ENCODE assay signal across 16 mouse cellular contexts in genomic region chr9:61199891-61200290, GRCm38 (mm10).
DNase-seq lines count a peak whose midpoint lies in the region; ATAC-seq and TF ChIP-seq lines count a peak whose summit lies in the region.
"Had no signal": no experiment of that assay in that cellular context is flagged by ENCODE, and none has a peak within 500 bp of the region (broad histone marks: within the 10 kb centered on the region; RNA-seq: fewer than 3 reads in every experiment).

No protein-coding gene starts in this region.

- DNase-seq in kidney, postnatal 10 days: no peak
- peak; percentile 31 for DNase-seq in brain, embryonic 14.5 days (ENCODE audit: low read depth)
- DNase-seq in embryo, embryonic 10.5 days (ENCODE audit: low spot score): peak; percentile 50
- DNase-seq in adrenal gland, postnatal 25 days: no peak
- DNase-seq: cerebellum, postnatal 14 days; liver, embryonic 13.5 days; right cerebral cortex, postnatal 4 days; thymus, adult 18-20 months had no signal

- no peak overlapping the region for H3K4me2 ChIP-seq in kidney, embryonic 16.5 days (replicated peaks; ENCODE audit: low read depth, low read length)
- H3K4me2 ChIP-seq in limb, embryonic 13.5 days (replicated peaks): no peak overlapping the region
- H3K4me2 ChIP-seq: embryonic facial prominence, embryonic 13.5 days; liver, embryonic 13.5 days; midbrain, embryonic 13.5 days; neural tube, embryonic 15.5 days had no signal

- no peak overlapping the region for H3K4me3 ChIP-seq in kidney, embryonic 16.5 days (ENCODE audit: low read length)
- H3K4me3 ChIP-seq in limb, embryonic 13.5 days: no peak overlapping the region
- H3K4me3 ChIP-seq: embryonic facial prominence, embryonic 13.5 days; liver, embryonic 13.5 days; midbrain, embryonic 13.5 days; myocyte; neural tube, embryonic 15.5 days had no signal

- peaks cover 16% of the 10 kb centered on the region for H3K4me1 ChIP-seq in kidney, embryonic 16.5 days (ENCODE audit: insufficient read depth, low read length)
- H3K4me1 ChIP-seq in limb, embryonic 13.5 days: peaks cover 18% of the 10 kb centered on the region
- H3K4me1 ChIP-seq: liver, embryonic 13.5 days had no signal

- H3K27ac ChIP-seq in kidney, embryonic 16.5 days (ENCODE audit: low read length): peak overlapping the region; percentile 77
- 0 out of 2 replicates have a peak overlapping the region, but pooled peaks have one; percentile 15 for H3K27ac ChIP-seq in limb, embryonic 13.5 days
- H3K27ac ChIP-seq: embryonic facial prominence, embryonic 13.5 days; liver, embryonic 13.5 days; macrophage; midbrain, embryonic 13.5 days; neural tube, embryonic 15.5 days had no signal

- H3K36me3 ChIP-seq in kidney, embryonic 16.5 days (ENCODE audit: insufficient read depth, low read length): no peaks in the 10 kb centered on the region
- no peaks in the 10 kb centered on the region for H3K36me3 ChIP-seq in limb, embryonic 13.5 days
- H3K36me3 ChIP-seq: embryonic facial prominence, embryonic 13.5 days; liver, embryonic 13.5 days; midbrain, embryonic 13.5 days; neural tube, embryonic 15.5 days had no signal

- no peak overlapping the region for H3K9ac ChIP-seq in kidney, embryonic 16.5 days (replicated peaks; ENCODE audit: low read length)
- no peak overlapping the region for H3K9ac ChIP-seq in limb, embryonic 13.5 days
- H3K9ac ChIP-seq: embryonic facial prominence, embryonic 13.5 days; liver, embryonic 13.5 days; midbrain, embryonic 13.5 days; neural tube, embryonic 15.5 days had no signal

- 17% methylated on average over 8 of the region's 8 CpGs for WGBS in kidney, embryonic 16.5 days
- WGBS in limb, embryonic 13.5 days: 15% methylated on average over 8 of the region's 8 CpGs

- no peak for TF ChIP-seq POLR2A in brain, embryonic 14.5 days (IDR thresholded peaks at IDR 0.05; ENCODE audit: borderline replicate concordance, extremely low read depth, insufficient read depth, insufficient read length, poor library complexity, severe bottlenecking)

- no peak for TF ChIP-seq CTCF in brain, embryonic 14.5 days (IDR thresholded peaks at IDR 0.05; ENCODE audit: borderline replicate concordance, extremely low read depth, insufficient read depth, insufficient read length)

- peak; percentile 69 for ATAC-seq in kidney, embryonic 16.5 days (ENCODE audit: low FRiP score, low TSS enrichment)
- ATAC-seq in limb, embryonic 13.5 days (ENCODE audit: low FRiP score, low read depth): no peak
- no peak for ATAC-seq in CD4-positive, CD25-positive, alpha-beta regulatory T cell, adult 4 months

- H3K9me3 ChIP-seq in kidney, embryonic 16.5 days (ENCODE audit: low read length): no peaks in the 10 kb centered on the region
- H3K9me3 ChIP-seq in limb, embryonic 13.5 days: no peaks in the 10 kb centered on the region
- H3K9me3 ChIP-seq: embryonic facial prominence, embryonic 13.5 days; liver, embryonic 13.5 days; midbrain, embryonic 13.5 days; neural tube, embryonic 15.5 days had no signal

- H3K27me3 ChIP-seq in kidney, embryonic 16.5 days (ENCODE audit: insufficient read depth, low read length): no peaks in the 10 kb centered on the region
- peaks cover 13% of the 10 kb centered on the region for H3K27me3 ChIP-seq in limb, embryonic 13.5 days

Comparison
In these comparisons a context has a peak if more than half of its experiments do, and no peak if none do; other contexts are left out.
1. DNase-seq: peak in brain, embryonic 14.5 days (single experiment) and embryo, embryonic 10.5 days (single experiment); none in kidney, postnatal 10 days (single experiment) and adrenal gland, postnatal 25 days (single experiment).